Mouse (Mus musculus) hindbrain, postnatal 0 days (tissue): Measurements from ENCODE around the gene Diaph3. TPM values are rescaled to one million over a fixed set of nuclear protein-coding genes. Genes with fewer than 3 reads are reported as not detected.
"Not testable (repeated sequence)": the region's sequence is repeated elsewhere in the genome, so short reads cannot be mapped to it uniquely, and the experiment has no call there.

ENCODE experiments used
- ATAC-seq: fragments of 200-750 bp; cut with Nextera tagmentation; 2 replicates; pipeline ENCODE4 v1.8.0; 2017; ENCODE audit warnings: mild to moderate bottlenecking, moderate TSS enrichment, moderate library complexity
- DNase-seq: peaks from one replicate; pipeline ENCODE4 v3.0.0-alpha.2; 2015; ENCODE audit warnings: low spot score
- H3K27ac ChIP-seq: fragments of 300-500 bp; sonication (generic); 2 replicates; pipeline ENCODE4 v1.5.1; 2014; ENCODE audit warnings: mild to moderate bottlenecking
- H3K27me3 ChIP-seq: fragments of 300-500 bp; sonication (generic); 2 replicates; pipeline ENCODE4 v1.6.1; 2014; ENCODE audit warnings: low read length, mixed read lengths; ENCODE audit not compliant: insufficient read depth
- H3K36me3 ChIP-seq: fragments of 300-500 bp; sonication (generic); 2 replicates; pipeline ENCODE4 v1.6.1; 2014; ENCODE audit warnings: low read length, mixed read lengths; ENCODE audit not compliant: insufficient read depth
- H3K4me1 ChIP-seq: fragments of 300-500 bp; sonication (generic); 2 replicates; pipeline ENCODE4 v1.6.1; 2014; ENCODE audit warnings: antibody characterized with exemption, low read length, mixed read lengths; ENCODE audit not compliant: insufficient read depth
- H3K4me2 ChIP-seq: fragments of 300-500 bp; sonication (generic); 2 replicates; pipeline ENCODE4 v1.6.1; 2014; ENCODE audit warnings: low read depth, mild to moderate bottlenecking, low read length, moderate library complexity, mixed read lengths
- H3K4me3 ChIP-seq: fragments of 300-500 bp; sonication (generic); 2 replicates; pipeline ENCODE4 v1.5.1; 2014; ENCODE audit warnings: low read length
- H3K9ac ChIP-seq: fragments of 300-500 bp; sonication (generic); replicated peaks from 2 replicates; pipeline ENCODE4 v1.6.1; 2014; ENCODE audit warnings: mild to moderate bottlenecking, low read length, moderate library complexity, mixed read lengths
- H3K9me3 ChIP-seq: fragments of 300-500 bp; sonication (generic); 2 replicates; pipeline ENCODE4 v1.6.1; 2016; ENCODE audit warnings: low read length, mixed read lengths
- CTCF ChIP-seq: IDR thresholded peaks from 2 replicates; pipeline ENCODE4 v1.5.1; 2016; ENCODE audit warnings: antibody characterized with exemption, control low read depth, low read depth
- WGBS: fragments of 180-500 bp; shearing (Covaris S2); extraction: QIAGEN DNeasy Blood & Tissue Kit; methylation state at CpG from one replicate; pipeline ENCODE4 v1.1.7; 2014; 5-methylcytosine and 5-hydroxymethylcytosine counted together
- polyA plus RNA-seq: library from polyadenylated mRNA; unstranded; fragments of >200 nt; fragmentation: Nextera tagmentation; extraction: Ambion mirVana; gene quantifications from 2 replicates; pipeline ENCODE4 v1.2.1, GENCODE M21; 2015
- total RNA-seq: library from RNA; depleted of rRNA; stranded (reverse); fragments of >200 nt; gene quantifications from 2 replicates; pipeline ENCODE4 v1.2.3, GENCODE M21; 2014

Diaph3 gene
- total and polyA plus RNA-seq, 2 experiments from 2014 or later = 1.1 to 5.1 TPM

DNA sequence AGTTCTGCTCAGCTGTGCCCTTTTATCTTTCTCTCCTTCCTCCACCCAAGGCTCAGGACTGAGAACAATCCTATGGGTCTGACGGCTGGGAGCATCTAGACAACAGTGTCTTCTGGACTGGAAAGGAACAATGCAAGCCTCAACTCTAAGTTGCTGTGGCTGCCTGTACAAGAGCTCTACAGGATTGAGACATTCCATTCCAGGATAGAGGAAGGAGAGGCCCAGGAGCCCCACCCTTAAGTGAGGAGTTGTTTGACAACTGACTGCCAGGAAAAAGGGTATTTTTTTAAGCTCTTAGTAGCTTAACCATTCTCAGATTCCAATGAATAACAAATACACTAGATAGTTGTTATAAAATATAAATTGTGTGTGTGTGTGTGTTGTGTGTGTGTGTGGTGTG lies 53.0 kb downstream of the Diaph3 start:
- TF ChIP-seq CTCF = no peak
- H3K9ac ChIP-seq = no peak overlapping the region
- no peaks in the 10 kb centered on the region for H3K9me3 ChIP-seq
- no peak overlapping the region for H3K27ac ChIP-seq
- H3K4me1 ChIP-seq = no peaks in the 10 kb centered on the region
- ATAC-seq = no peak
- no peak overlapping the region for H3K4me2 ChIP-seq
- DNase-seq = no peak
- H3K36me3 ChIP-seq = no peaks in the 10 kb centered on the region
- H3K27me3 ChIP-seq = no peaks in the 10 kb centered on the region
- 84% methylated on average over 1 of the region's 1 CpGs for WGBS
- H3K4me3 ChIP-seq = no peak overlapping the region

DNA sequence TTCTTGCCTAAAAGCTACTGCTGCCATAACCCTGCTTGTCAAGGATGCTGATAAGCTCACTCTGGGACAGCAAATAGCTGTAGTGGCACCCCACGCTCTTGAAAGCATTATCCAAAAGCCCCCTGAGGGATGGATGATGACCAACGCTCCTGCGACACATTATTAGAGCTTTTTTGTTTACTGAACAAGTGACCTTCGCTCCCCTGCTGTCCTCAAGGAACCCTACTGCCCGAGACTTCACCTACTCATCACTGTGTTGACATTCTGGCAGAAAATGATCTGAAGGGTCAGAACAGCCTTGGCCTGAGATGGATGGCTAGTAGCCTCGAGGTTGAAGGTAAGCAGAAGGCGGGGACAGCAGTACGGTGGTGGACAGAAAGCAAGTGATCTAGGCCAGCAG lies 56.1 kb downstream of the Diaph3 start:
- H3K9me3 ChIP-seq, H3K36me3 ChIP-seq, H3K4me3 ChIP-seq, H3K4me1 ChIP-seq, ATAC-seq, H3K27ac ChIP-seq, DNase-seq, H3K4me2 ChIP-seq, H3K27me3 ChIP-seq, H3K9ac ChIP-seq: not testable (repeated sequence)
- WGBS = 77% methylated on average over 8 of the region's 8 CpGs

DNA sequence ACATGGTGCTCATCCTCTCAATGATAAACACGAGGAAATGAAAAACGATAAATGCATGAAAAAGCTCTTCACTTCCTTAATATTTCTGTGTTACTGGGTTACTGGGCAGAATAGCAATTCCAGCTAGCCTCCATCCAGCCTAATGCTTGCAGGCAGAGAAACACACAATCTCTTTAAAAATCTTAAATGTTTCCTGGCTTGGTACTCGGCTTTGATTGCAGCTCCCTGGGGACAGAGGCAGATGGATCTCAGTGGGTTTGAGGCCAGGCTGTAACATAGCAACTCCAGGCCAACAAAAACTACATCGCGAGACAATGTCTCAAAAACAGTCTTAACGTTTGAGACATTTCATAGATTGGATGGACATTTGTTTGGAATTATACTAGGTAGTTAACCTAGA lies 57.1 kb downstream of the Diaph3 start:
- ATAC-seq (peak; percentile 58), DNase-seq (peak; percentile 38)
- H3K27ac ChIP-seq = no peak overlapping the region
- H3K36me3 ChIP-seq = no peaks in the 10 kb centered on the region
- no peaks in the 10 kb centered on the region for H3K4me1 ChIP-seq
- H3K9ac ChIP-seq = no peak overlapping the region
- WGBS = 44% methylated on average over 6 of the region's 6 CpGs
- no peak for TF ChIP-seq CTCF
- H3K4me3 ChIP-seq = no peak overlapping the region
- H3K27me3 ChIP-seq = no peaks in the 10 kb centered on the region
- no peaks in the 10 kb centered on the region for H3K9me3 ChIP-seq
- H3K4me2 ChIP-seq = no peak overlapping the region

DNA sequence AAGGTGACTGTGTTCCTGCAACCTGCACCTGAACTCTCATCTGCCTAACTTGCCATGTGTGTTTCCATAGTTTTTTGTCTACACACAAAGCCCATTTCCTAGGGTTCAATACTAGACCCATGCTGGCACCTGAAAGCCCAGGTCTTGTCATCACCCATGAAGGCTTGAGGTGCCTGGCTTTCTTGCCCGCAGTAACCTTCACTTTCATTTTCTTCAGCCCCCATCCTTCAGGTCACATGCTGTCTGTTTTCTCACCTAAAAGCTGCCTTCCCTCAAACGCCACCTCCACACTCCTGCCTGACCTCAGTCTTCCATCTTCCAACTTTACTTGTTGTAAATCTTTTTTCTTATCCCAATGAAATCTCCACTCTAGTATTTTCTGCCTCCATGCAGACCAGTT lies 61.3 kb downstream of the Diaph3 start:
- no peaks in the 10 kb centered on the region for H3K36me3 ChIP-seq
- no peak overlapping the region for H3K4me3 ChIP-seq
- no peak overlapping the region for H3K9ac ChIP-seq
- no peaks in the 10 kb centered on the region for H3K9me3 ChIP-seq
- no peak overlapping the region for H3K27ac ChIP-seq
- TF ChIP-seq CTCF = no peak
- 97% methylated on average over 2 of the region's 2 CpGs for WGBS
- H3K4me1 ChIP-seq = no peaks in the 10 kb centered on the region
- DNase-seq = no peak
- H3K27me3 ChIP-seq = no peaks in the 10 kb centered on the region
- no peak overlapping the region for H3K4me2 ChIP-seq
- ATAC-seq = no peak

DNA sequence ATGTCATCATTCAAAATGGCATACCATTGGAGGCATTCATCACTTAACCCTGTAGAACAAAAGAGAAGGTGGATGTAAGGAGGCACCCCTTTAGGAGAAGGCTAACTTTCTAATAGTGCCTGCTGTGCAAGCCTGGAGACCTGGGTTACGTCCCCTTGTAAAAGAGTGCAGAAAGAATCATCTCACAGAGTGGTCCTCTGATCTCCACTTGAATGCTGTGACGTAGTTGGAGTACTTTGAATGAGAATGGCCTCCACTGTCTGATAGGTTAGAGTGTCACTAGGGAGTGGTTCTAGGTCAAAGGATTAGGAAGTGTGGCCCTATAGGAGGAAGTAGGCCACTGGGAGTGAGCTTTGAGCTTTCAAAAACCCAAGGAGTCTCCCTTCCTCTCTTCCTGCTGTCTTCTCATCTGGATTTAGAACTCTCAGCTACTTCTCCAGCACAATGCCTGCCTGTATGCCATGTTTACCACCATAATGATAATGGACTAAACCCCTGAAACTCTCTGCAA lies 66.0 kb downstream of the Diaph3 start:
- no peak overlapping the region for H3K27ac ChIP-seq
- H3K36me3 ChIP-seq = no peaks in the 10 kb centered on the region
- DNase-seq (no peak), ATAC-seq (no peak)
- no peaks in the 10 kb centered on the region for H3K4me1 ChIP-seq
- no peak overlapping the region for H3K4me3 ChIP-seq
- no peak for TF ChIP-seq CTCF
- H3K9ac ChIP-seq = no peak overlapping the region
- no peaks in the 10 kb centered on the region for H3K27me3 ChIP-seq
- no peaks in the 10 kb centered on the region for H3K9me3 ChIP-seq
- 79% methylated on average over 2 of the region's 2 CpGs for WGBS
- no peak overlapping the region for H3K4me2 ChIP-seq

DNA sequence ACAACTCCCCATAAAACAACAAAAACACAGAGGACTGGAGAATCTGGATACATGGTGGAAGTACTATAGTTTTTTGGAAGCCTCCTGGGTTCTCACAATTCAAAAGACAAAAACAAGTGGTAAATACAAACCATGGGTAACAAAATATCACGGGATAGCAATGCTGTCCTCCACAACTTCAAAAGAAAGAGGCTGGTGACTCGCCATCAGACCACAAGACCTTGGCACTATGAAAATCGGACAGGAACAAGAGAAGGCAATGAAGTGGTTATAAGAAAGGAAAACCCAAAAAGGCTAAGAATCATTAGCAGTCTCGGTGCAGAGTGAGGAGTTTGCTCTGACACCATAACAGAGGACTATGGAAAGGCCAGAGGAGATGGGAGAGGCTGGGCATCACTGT lies 76.8 kb downstream of the Diaph3 start:
- Histone ChIP-seq H3K9me3 (no peaks in the 10 kb centered on the region), H3K4me1 (no peaks in the 10 kb centered on the region), H3K9ac (no peak overlapping the region), H3K27me3 (no peaks in the 10 kb centered on the region), H3K27ac (no peak overlapping the region), H3K4me2 (no peak overlapping the region), H3K36me3 (no peaks in the 10 kb centered on the region), H3K4me3 (no peak overlapping the region)
- ATAC-seq (no peak), DNase-seq (no peak)
- no peak for TF ChIP-seq CTCF
- 90% methylated on average over 4 of the region's 4 CpGs for whole genome bisulfite sequencing

DNA sequence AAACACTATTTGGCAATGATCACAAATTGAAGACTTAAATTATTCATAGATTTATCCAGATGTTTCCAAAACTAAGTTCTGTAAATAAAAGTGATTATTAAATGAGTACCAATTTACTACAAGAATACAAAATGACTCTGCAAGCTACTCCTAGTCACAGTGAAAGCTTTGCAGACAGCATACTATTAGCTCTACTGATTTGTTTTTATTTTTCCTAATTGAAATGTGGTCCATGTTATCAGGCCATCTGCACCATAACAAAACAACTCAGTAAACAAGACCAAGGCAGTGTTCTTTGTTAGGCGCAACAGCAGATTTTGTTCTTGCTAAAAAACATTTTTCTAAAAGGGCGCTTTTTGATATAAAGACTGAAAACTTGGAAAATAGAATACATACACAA lies 84.9 kb downstream of the Diaph3 start:
- no peak for TF ChIP-seq CTCF
- 91% methylated on average over 2 of the region's 2 CpGs for WGBS
- Histone ChIP-seq H3K9ac (no peak overlapping the region), H3K9me3 (no peaks in the 10 kb centered on the region), H3K27me3 (no peaks in the 10 kb centered on the region), H3K36me3 (no peaks in the 10 kb centered on the region), H3K4me1 (no peaks in the 10 kb centered on the region), H3K4me3 (no peak overlapping the region), H3K27ac (no peak overlapping the region), H3K4me2 (no peak overlapping the region)
- no peak for ATAC-seq
- no peak for DNase-seq
